Mouse (Mus musculus) liver, embryonic 14.5 days (tissue): ENCODE measurements around the gene Fermt3. TPM values are rescaled to one million over a fixed set of nuclear protein-coding genes. Genes with fewer than 3 reads are reported as not detected.

Experiments used
- ATAC-seq: fragments of 200-750 bp; cut with Nextera tagmentation; 2 replicates; pipeline ENCODE4 v1.8.0; 2017; ENCODE audit warnings: moderate number of reproducible peaks, mild to moderate bottlenecking, moderate library complexity; ENCODE audit not compliant: insufficient read depth
- DNase-seq, 3 experiments: peaks; one replicate each; pipeline ENCODE4 v3.0.0-alpha.2; 2012 to 2013; ENCODE audit warnings: low read depth in 3 of 3, low spot score in 3 of 3
- H3K27ac ChIP-seq: fragments of 300-500 bp; sonication (generic); 2 replicates; pipeline ENCODE4 v1.5.1; 2014; ENCODE audit warnings: moderate library complexity, mild to moderate bottlenecking, control low read depth, inconsistent platforms
- H3K27me3 ChIP-seq: fragments of 300-500 bp; sonication (generic); 2 replicates; pipeline ENCODE4 v1.6.1; 2014; ENCODE audit warnings: mild to moderate bottlenecking, low read length, moderate library complexity; ENCODE audit not compliant: control insufficient read depth, insufficient read depth
- H3K36me3 ChIP-seq: fragments of 300-500 bp; sonication (generic); replicated peaks from 2 replicates; pipeline ENCODE4 v1.6.1; 2014; ENCODE audit warnings: low read depth; ENCODE audit not compliant: control insufficient read depth, insufficient read depth
- H3K4me1 ChIP-seq, 2 experiments: fragments of 200-500 bp in 1 of 2; fragments of 300-500 bp in 1 of 2; sonication (generic) in 1 of 2; replicated peaks; 2 replicates each; pipeline ENCODE4 v1.6.1; 2012 to 2014; ENCODE audit warnings: antibody characterized with exemption in 1 of 2, inconsistent platforms in 1 of 2, low read length in 1 of 2; ENCODE audit not compliant: control insufficient read depth in 2 of 2, insufficient read depth in 2 of 2
- H3K4me2 ChIP-seq: fragments of 300-500 bp; sonication (generic); 2 replicates; pipeline ENCODE4 v1.6.1; 2014; ENCODE audit warnings: low read depth, mild to moderate bottlenecking, control low read depth, moderate library complexity
- H3K4me3 ChIP-seq, 2 experiments: fragments of 200-500 bp in 1 of 2; fragments of 300-500 bp in 1 of 2; sonication (generic) in 1 of 2; 2 replicates each; pipeline ENCODE4 v1.5.1; 2012 to 2014; ENCODE audit warnings: low read depth in 2 of 2, low read length in 2 of 2, mild to moderate bottlenecking in 2 of 2, control low read depth in 1 of 2, inconsistent platforms in 1 of 2, moderate library complexity in 1 of 2; ENCODE audit not compliant: insufficient read depth in 1 of 2
- H3K9ac ChIP-seq: fragments of 300-500 bp; sonication (generic); replicated peaks from 2 replicates; pipeline ENCODE4 v1.6.1; 2014; ENCODE audit warnings: mild to moderate bottlenecking, control low read depth, moderate library complexity
- H3K9me3 ChIP-seq: fragments of 300-500 bp; sonication (generic); 2 replicates; pipeline ENCODE4 v1.6.1; 2016; ENCODE audit warnings: low read length, mixed read lengths; ENCODE audit not compliant: control insufficient read depth
- CTCF ChIP-seq: IDR thresholded peaks from 2 replicates; pipeline ENCODE4 v1.5.1; 2016; ENCODE audit warnings: antibody characterized with exemption, low read depth, control low read depth
- EP300 ChIP-seq: IDR thresholded peaks from 2 replicates; pipeline ENCODE4 v1.6.1; 2016; ENCODE audit warnings: antibody characterized with exemption, low read depth
- WGBS: fragments of 180-500 bp; shearing (Covaris S2); extraction: QIAGEN DNeasy Blood & Tissue Kit; methylation state at CpG from one replicate; pipeline ENCODE4 v1.1.7; 2014; ENCODE audit not compliant: insufficient replicate concordance; 5-methylcytosine and 5-hydroxymethylcytosine counted together
- polyA plus RNA-seq, 2 experiments: library from polyadenylated mRNA; depleted of rRNA in 1 of 2; stranded (reverse) in 1 of 2; unstranded in 1 of 2; fragments of >200 nt; fragmentation: Nextera tagmentation in 1 of 2; extraction: Ambion mirVana in 1 of 2; gene quantifications; 2 replicates each; pipeline versions ENCODE4 v1.2.1 to v1.2.3; 2012 to 2014

Fermt3 gene
- polyA plus RNA-seq, 2 experiments, result 58.1 to 72.2 TPM

- Histone ChIP-seq H3K36me3 (peaks cover 6% of the 10 kb centered on the region), H3K9me3 (no peaks in the 10 kb centered on the region), H3K4me1 (peaks cover 24 to 29% of the 10 kb centered on the region in 2 experiments), H3K4me3 (no peak overlapping the region), H3K27ac (no peak overlapping the region), H3K27me3 (peaks cover 3% of the 10 kb centered on the region; the same call in 1 of the 2 replicates), H3K9ac (0 out of 2 replicates have a peak overlapping the region, but pooled peaks have one; percentile 14), H3K4me2 (no peak overlapping the region)
- 76% methylated on average over 13 of the region's 13 CpGs for WGBS
- ATAC-seq (no peak), DNase-seq (no peak)
- no peak for TF ChIP-seq EP300
- no peak for TF ChIP-seq CTCF
These were observed 46.9 kb downstream of the Fermt3 start for GRCm38 (mm10) chr19:6972247-6972917.

GRCm38 (mm10) chr19:6971644-6972043 is 47.6 kb downstream of the Fermt3 start:
- Histone ChIP-seq H3K4me1 (peaks cover 24 to 27% of the 10 kb centered on the region in 2 experiments), H3K36me3 (peaks cover under 1% of the 10 kb centered on the region; the same call in 1 of the 2 replicates), H3K9me3 (no peaks in the 10 kb centered on the region), H3K27me3 (peaks cover 3% of the 10 kb centered on the region; the same call in 1 of the 2 replicates), H3K4me2 (no peak overlapping the region), H3K27ac (no peak overlapping the region), H3K9ac (no peak overlapping the region), H3K4me3 (no peak overlapping the region)
- TF ChIP-seq EP300, result no peak
- TF ChIP-seq CTCF, result no peak
- WGBS, result 52% methylated on average over 6 of the region's 6 CpGs
- DNase-seq (no peak), ATAC-seq (no peak)

DNA sequence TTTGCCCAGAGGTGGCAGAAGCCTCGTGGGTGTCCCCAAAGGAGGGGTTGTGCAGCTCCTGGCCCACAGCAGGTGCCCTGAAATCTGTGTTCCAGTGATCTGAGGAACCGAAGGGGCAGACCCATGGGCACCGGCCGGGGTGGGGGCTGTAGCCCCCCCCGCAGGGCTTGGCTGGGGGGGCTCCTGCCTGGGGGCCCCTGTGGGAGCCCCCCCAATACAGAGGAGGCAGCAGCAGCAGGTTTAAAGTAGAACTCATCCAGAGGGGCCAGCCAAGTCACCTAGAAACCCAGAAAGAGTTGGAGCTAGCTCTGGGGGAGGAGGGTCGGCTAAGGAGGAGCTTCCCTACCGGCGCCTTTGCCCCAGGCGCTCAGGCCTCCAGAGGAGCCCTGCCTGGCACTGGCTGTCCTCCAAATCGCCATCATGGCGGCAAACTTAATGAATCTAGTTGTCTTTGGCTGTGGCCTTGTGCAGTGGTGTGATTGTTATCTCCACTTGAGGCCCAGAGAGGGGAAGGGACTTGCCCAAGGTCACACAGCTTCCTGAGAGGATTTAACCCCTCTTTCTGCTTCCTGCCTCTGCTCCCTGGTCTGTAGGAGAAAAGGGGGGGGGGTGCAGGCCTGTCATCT is 48.7 kb downstream of the Fermt3 start:
- H3K27me3 ChIP-seq, result peaks cover 3% of the 10 kb centered on the region; the same call in 1 of the 2 replicates
- DNase-seq (no peak), ATAC-seq (no peak)
- H3K9ac ChIP-seq, result no peak overlapping the region; the same call in none of the 2 replicates
- no peak overlapping the region for H3K27ac ChIP-seq
- peak overlapping the region; percentile 91 for H3K4me2 ChIP-seq
- H3K9me3 ChIP-seq, result no peaks in the 10 kb centered on the region
- H3K4me1 ChIP-seq, result peaks cover 24% of the 10 kb centered on the region in 2 experiments
- 27% methylated on average over 11 of the region's 11 CpGs for WGBS
- peak overlapping the region in 1 of 2 experiments; percentile 66; a peak in 2 of 4 replicates for H3K4me3 ChIP-seq
- no peak for TF ChIP-seq EP300
- TF ChIP-seq CTCF, result no peak
- H3K36me3 ChIP-seq, result no peaks in the 10 kb centered on the region

- WGBS, result 1% methylated on average over 55 of the region's 55 CpGs
- Histone ChIP-seq H3K27ac (no peak overlapping the region), H3K9me3 (no peaks in the 10 kb centered on the region), H3K9ac (peak overlapping the region; percentile 64), H3K4me1 (peaks cover 24% of the 10 kb centered on the region in 2 experiments), H3K36me3 (no peaks in the 10 kb centered on the region), H3K4me3 (peak overlapping the region; percentile 53 to 66), H3K4me2 (peak overlapping the region; percentile 91), H3K27me3 (peaks cover 3% of the 10 kb centered on the region; the same call in 1 of the 2 replicates)
- no peak for DNase-seq
- peak; percentile 76 for ATAC-seq
- peak; percentile 79 for TF ChIP-seq CTCF
- no peak for TF ChIP-seq EP300
These were observed 49.4 kb downstream of the Fermt3 start for GRCm38 (mm10) chr19:6969665-6970381.
